Mouse (Mus musculus) adrenal gland, postnatal 10 days (tissue): ENCODE data around the gene Rnase1. TPM values are rescaled to one million over a fixed set of nuclear protein-coding genes. Genes with fewer than 3 reads are reported as not detected.

Experiments
- total RNA-seq, 2 experiments: library from RNA; stranded (reverse); gene quantifications; 2 replicates each; pipeline ENCODE4 v1.2.3; 2021

The Rnase1 gene
- total RNA-seq, 2 experiments from 2014 or later = not detected

Other genes starting within 250 kb of the Rnase1 start
- 1 to 10 TPM; 2.1 to 7.9 TPM for gene Klhl33, start 249.3 kb downstream of the Rnase1 start, total RNA-seq
- gene Osgep, start 221.9 kb downstream of the Rnase1 start, total RNA-seq = 10 to 100 TPM; 62.7 to 76.7 TPM
- 10 to 100 TPM; 69.9 to 71.6 TPM for gene Apex1, start 221.8 kb downstream of the Rnase1 start, total RNA-seq
- gene Pip4p1, start 215.9 kb downstream of the Rnase1 start, total RNA-seq = 10 to 100 TPM; 41.0 to 46.3 TPM
- gene Pnp, start 215.7 kb downstream of the Rnase1 start, total RNA-seq = 10 to 100 TPM; 36.8 to 53.0 TPM
- 10 to 100 TPM; 37.1 to 48.5 TPM for gene Gm49342, start 202.3 kb downstream of the Rnase1 start, total RNA-seq
- 1 to 10 TPM; 2.1 to 2.7 TPM for gene Pnp2, start 190.8 kb downstream of the Rnase1 start, total RNA-seq
- under 1 TPM; 0.24 to 0.33 TPM for gene Rnase10, start 139.0 kb downstream of the Rnase1 start, total RNA-seq
- not detected for gene Rnase9, start 104.9 kb downstream of the Rnase1 start, total RNA-seq
- not detected for gene Rnase11, start 96.6 kb downstream of the Rnase1 start, total RNA-seq
- gene Rnase12, start 89.1 kb downstream of the Rnase1 start, total RNA-seq = not detected
- not detected for gene Olfr750, start 72.3 kb downstream of the Rnase1 start, total RNA-seq
- gene Rnase4, start 55.7 kb downstream of the Rnase1 start, total RNA-seq = 100 to 1,000 TPM in 1 of 2 experiments, 10 to 100 TPM in 1; 78.4 to 110 TPM
- gene Ang, start 55.6 kb downstream of the Rnase1 start, total RNA-seq = 10 to 100 TPM; 14.3 to 22.4 TPM
- gene Eddm3b, start 32.4 kb downstream of the Rnase1 start, total RNA-seq = not detected
- 1 to 10 TPM; 1.6 to 2.0 TPM for gene Rnase6, start 22.9 kb downstream of the Rnase1 start, total RNA-seq
- gene Rnase2b, start 15.5 kb upstream of the Rnase1 start, total RNA-seq = not detected
- not detected for gene Ang2, start 52.4 kb upstream of the Rnase1 start, total RNA-seq
- not detected for gene Ear14, start 56.6 kb upstream of the Rnase1 start, total RNA-seq
- under 1 TPM; 0.61 to 0.96 TPM for gene Rnase2a, start 109.3 kb upstream of the Rnase1 start, total RNA-seq
- not detected for gene Gm7247, start 215.0 kb upstream of the Rnase1 start, total RNA-seq